In the genomic region with DNA sequence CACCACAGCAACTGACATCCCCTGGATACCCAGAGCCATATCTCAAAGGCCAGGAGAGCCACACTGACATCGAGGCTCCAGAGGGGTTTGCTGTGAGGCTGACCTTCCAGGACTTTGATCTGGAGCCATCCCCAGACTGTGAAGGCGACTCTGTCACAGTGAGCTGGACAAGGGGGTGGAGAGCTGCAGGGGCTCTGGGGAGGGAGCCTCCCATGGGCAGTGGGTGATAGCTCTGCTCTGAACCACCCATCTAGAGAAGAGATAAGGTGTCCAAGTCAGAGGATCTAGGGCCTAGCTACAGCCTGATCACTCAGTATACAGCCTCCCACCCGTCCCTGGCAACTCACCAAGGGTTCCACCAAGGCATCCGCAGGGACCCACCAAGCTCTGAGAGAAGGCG, we compare ENCODE assay signal across 12 mouse cellular contexts. TPM values are rescaled to one million over a fixed set of nuclear protein-coding genes. Genes with fewer than 3 reads are reported as not detected.
A peak's percentile ranks its signal among the peaks of the same experiment; 100 is the strongest.
DNase-seq lines count a peak whose midpoint lies in the region; ATAC-seq and TF ChIP-seq lines count a peak whose summit lies in the region.
"Had no signal": no experiment of that assay in that cellular context is flagged by ENCODE, and none has a peak within 500 bp of the region (broad histone marks: within the 10 kb centered on the region; RNA-seq: fewer than 3 reads in every experiment).

No protein-coding gene starts in this region.

- H3K4me1 ChIP-seq in intestine, embryonic 15.5 days (replicated peaks), result peaks cover 6% of the 10 kb centered on the region; the same call in 1 of the 2 replicates
- H3K4me1 ChIP-seq in intestine, postnatal 0 days (replicated peaks; ENCODE audit: control insufficient read depth, insufficient read depth, low read length), result 0 out of 2 replicates have a peak, but pooled peaks cover 4% of the 10 kb centered on the region
- peaks cover 16% of the 10 kb centered on the region for H3K4me1 ChIP-seq in E14TG2a.4 (replicated peaks; ENCODE audit: low read depth, low read length)
- H3K4me1 ChIP-seq in thymus, adult 2 months (replicated peaks; ENCODE audit: control insufficient read depth, insufficient read depth, low read length), result peaks cover 7% of the 10 kb centered on the region
- no peaks in the 10 kb centered on the region for H3K4me1 ChIP-seq in midbrain, embryonic 10.5 days
- H3K4me1 ChIP-seq: midbrain, embryonic 13.5 days; neural tube, embryonic 15.5 days had no signal

- H3K27me3 ChIP-seq in intestine, embryonic 15.5 days (replicated peaks), result no peaks in the 10 kb centered on the region
- no peaks in the 10 kb centered on the region for H3K27me3 ChIP-seq in intestine, postnatal 0 days (replicated peaks; ENCODE audit: control insufficient read depth, insufficient read depth, low read length)
- no peaks in the 10 kb centered on the region; the same call in 1 of the 2 replicates for H3K27me3 ChIP-seq in E14TG2a.4 (ENCODE audit: insufficient read depth, low read length)
- no peaks in the 10 kb centered on the region for H3K27me3 ChIP-seq in thymus, adult 2 months (ENCODE audit: control insufficient read depth, insufficient read depth, low read length)
- H3K27me3 ChIP-seq in midbrain, embryonic 10.5 days (ENCODE audit: low read depth, poor library complexity, severe bottlenecking), result no peaks in the 10 kb centered on the region
- H3K27me3 ChIP-seq: midbrain, embryonic 13.5 days; neural tube, embryonic 15.5 days had no signal

- 0 out of 2 replicates have a peak, but pooled peaks have one; percentile 4 for ATAC-seq in intestine, embryonic 15.5 days
- no peak for ATAC-seq in intestine, postnatal 0 days
- no peak for ATAC-seq in granulocyte monocyte progenitor cell, adult 5-6 weeks (replicated peaks; ENCODE audit: poor library complexity, severe bottlenecking)

- H3K4me3 ChIP-seq in intestine, embryonic 15.5 days (replicated peaks), result no peak overlapping the region
- H3K4me3 ChIP-seq in intestine, postnatal 0 days (ENCODE audit: low read depth, low read length), result no peak overlapping the region
- peak overlapping the region; percentile 37 for H3K4me3 ChIP-seq in E14TG2a.4 (replicated peaks; ENCODE audit: low read length)
- H3K4me3 ChIP-seq in thymus, adult 2 months (ENCODE audit: control insufficient read depth, insufficient read depth, low read length), result no peak overlapping the region
- H3K4me3 ChIP-seq in midbrain, embryonic 10.5 days, result no peak overlapping the region
- H3K4me3 ChIP-seq: midbrain, embryonic 13.5 days; neural tube, embryonic 15.5 days had no signal

- H3K4me2 ChIP-seq in intestine, embryonic 15.5 days (replicated peaks), result no peak overlapping the region
- no peak overlapping the region for H3K4me2 ChIP-seq in intestine, postnatal 0 days (replicated peaks; ENCODE audit: low read depth)
- H3K4me2 ChIP-seq: midbrain, embryonic 13.5 days; neural tube, embryonic 15.5 days had no signal

- H3K9ac ChIP-seq in intestine, embryonic 15.5 days, result no peak overlapping the region
- no peak overlapping the region for H3K9ac ChIP-seq in intestine, postnatal 0 days (ENCODE audit: low read depth, low read length)
- H3K9ac ChIP-seq: midbrain, embryonic 13.5 days; neural tube, embryonic 15.5 days had no signal

- no peak for TF ChIP-seq CTCF in intestine, postnatal 0 days (IDR thresholded peaks at IDR 0.05; ENCODE audit: low read depth)
- no peak for TF ChIP-seq CTCF in E14TG2a.4 (conservative IDR thresholded peaks at IDR 0.05; ENCODE audit: low read length)
- TF ChIP-seq CTCF in thymus, adult 2 months (IDR thresholded peaks at IDR 0.05; ENCODE audit: borderline replicate concordance, control insufficient read depth, extremely low read depth, insufficient read depth, low read length, poor library complexity), result no peak

- H3K36me3 ChIP-seq in intestine, embryonic 15.5 days, result no peaks in the 10 kb centered on the region
- no peaks in the 10 kb centered on the region for H3K36me3 ChIP-seq in intestine, postnatal 0 days (ENCODE audit: control insufficient read depth, insufficient read depth)
- H3K36me3 ChIP-seq in E14TG2a.4 (ENCODE audit: insufficient read depth, low read length), result no peaks in the 10 kb centered on the region
- no peaks in the 10 kb centered on the region for H3K36me3 ChIP-seq in thymus, adult 2 months (ENCODE audit: control insufficient read depth, insufficient read depth, low read length)
- H3K36me3 ChIP-seq in midbrain, embryonic 10.5 days, result no peaks in the 10 kb centered on the region
- H3K36me3 ChIP-seq: midbrain, embryonic 13.5 days; neural tube, embryonic 15.5 days had no signal

- no peak for TF ChIP-seq POLR2A in thymus, adult 2 months (IDR thresholded peaks at IDR 0.05; ENCODE audit: control insufficient read depth, extremely low read depth, insufficient read depth, low read length, poor library complexity)

- no peaks in the 10 kb centered on the region for H3K9me3 ChIP-seq in intestine, embryonic 15.5 days
- H3K9me3 ChIP-seq in intestine, postnatal 0 days (ENCODE audit: control insufficient read depth), result no peaks in the 10 kb centered on the region
- no peaks in the 10 kb centered on the region for H3K9me3 ChIP-seq in E14TG2a.4 (ENCODE audit: low read length)
- 0 out of 2 replicates have a peak, but pooled peaks cover 6% of the 10 kb centered on the region for H3K9me3 ChIP-seq in midbrain, embryonic 10.5 days (replicated peaks)
- H3K9me3 ChIP-seq: midbrain, embryonic 13.5 days; neural tube, embryonic 15.5 days had no signal

- no peak overlapping the region for H3K27ac ChIP-seq in intestine, embryonic 15.5 days
- no peak overlapping the region for H3K27ac ChIP-seq in intestine, postnatal 0 days (ENCODE audit: low read depth, low read length)
- H3K27ac ChIP-seq in thymus, adult 2 months (ENCODE audit: control insufficient read depth, insufficient read depth, low read length), result no peak overlapping the region
- no peak overlapping the region for H3K27ac ChIP-seq in midbrain, embryonic 10.5 days (replicated peaks)
- H3K27ac ChIP-seq: midbrain, embryonic 13.5 days; neural tube, embryonic 15.5 days had no signal

- 71% methylated on average over 5 of the region's 5 CpGs for WGBS in intestine, embryonic 15.5 days
- WGBS in intestine, postnatal 0 days, result 69% methylated on average over 5 of the region's 5 CpGs
- 92% methylated on average over 5 of the region's 5 CpGs for WGBS in thymus, adult 2 months
- 84% methylated on average over 5 of the region's 5 CpGs for WGBS in midbrain, embryonic 10.5 days

- DNase-seq in adrenal gland, postnatal 10 days, result peak; percentile 60
- peak; percentile 36 for DNase-seq in liver
- no peak for DNase-seq in thymus, adult 2 months
- DNase-seq in midbrain, embryonic 10.5 days (ENCODE audit: low spot score), result no peak
- DNase-seq: cerebellum, postnatal 14 days; thymus, postnatal 4 days had no signal

RNA-seq across cellular contexts. Expression of a gene that starts 1.0 kb away (rescaled TPM):
- polyA plus RNA-seq in intestine, embryonic 15.5 days (2015; fragmentation: Nextera tagmentation; extraction: Ambion mirVana), result 2.3 and 2.5 TPM in 2 replicates
- 1.9 TPM in 2 replicates for polyA plus RNA-seq in intestine, postnatal 0 days (2015; fragmentation: Nextera tagmentation; extraction: Ambion mirVana)
- 10 to 100 TPM; 16.0 to 21.7 TPM for total RNA-seq in adrenal gland, postnatal 10 days (2021)
- total RNA-seq in granulocyte monocyte progenitor cell, adult 5-6 weeks (2014; fragmentation: Nextera tagmentation), result 6.8 and 7.0 TPM in 2 replicates
- total RNA-seq in granulocyte monocyte progenitor cell, adult 5-6 weeks (2017), result 5.9 and 8.6 TPM in 2 replicates
- polyA plus RNA-seq in thymus, adult 2 months (2012; rRNA removed), result 1.2 and 1.5 TPM in 2 replicates
- polyA plus RNA-seq in midbrain, embryonic 10.5 days (2016; fragmentation: Nextera tagmentation; extraction: Ambion mirVana), result 0.14 and 0.28 TPM in 2 replicates

RNA-seq across cellular contexts. Expression of a gene that starts 18.3 kb away (rescaled TPM):
- polyA plus RNA-seq in intestine, embryonic 15.5 days (2015; fragmentation: Nextera tagmentation; extraction: Ambion mirVana), result 3.6 and 4.0 TPM in 2 replicates
- 6.9 and 7.5 TPM in 2 replicates for polyA plus RNA-seq in intestine, postnatal 0 days (2015; fragmentation: Nextera tagmentation; extraction: Ambion mirVana)
- total RNA-seq in adrenal gland, postnatal 10 days (2021), result 10 to 100 TPM; 40.4 to 51.1 TPM
- total RNA-seq in granulocyte monocyte progenitor cell, adult 5-6 weeks (2014; fragmentation: Nextera tagmentation), result 3.5 and 7.7 TPM in 2 replicates
- 4.9 and 5.5 TPM in 2 replicates for total RNA-seq in granulocyte monocyte progenitor cell, adult 5-6 weeks (2017)
- polyA plus RNA-seq in thymus, adult 2 months (2012; rRNA removed), result 9.9 and 11.3 TPM in 2 replicates
- polyA plus RNA-seq in midbrain, embryonic 10.5 days (2016; fragmentation: Nextera tagmentation; extraction: Ambion mirVana), result 0.06 and 0.12 TPM in 2 replicates

RNA-seq across cellular contexts. Expression of a gene that starts 29.3 kb away (rescaled TPM):
- 4.7 and 5.4 TPM in 2 replicates for polyA plus RNA-seq in intestine, embryonic 15.5 days (2015; fragmentation: Nextera tagmentation; extraction: Ambion mirVana)
- polyA plus RNA-seq in intestine, postnatal 0 days (2015; fragmentation: Nextera tagmentation; extraction: Ambion mirVana), result 2.7 and 3.4 TPM in 2 replicates
- total RNA-seq in adrenal gland, postnatal 10 days (2021), result 10 to 100 TPM; 78.7 to 79.4 TPM
- total RNA-seq in granulocyte monocyte progenitor cell, adult 5-6 weeks (2014; fragmentation: Nextera tagmentation), result 7.5 and 17.8 TPM in 2 replicates
- 8.6 and 11.6 TPM in 2 replicates for total RNA-seq in granulocyte monocyte progenitor cell, adult 5-6 weeks (2017)
- polyA plus RNA-seq in thymus, adult 2 months (2012; rRNA removed), result 9.0 and 16.6 TPM in 2 replicates
- 8.4 and 15.2 TPM in 2 replicates for polyA plus RNA-seq in midbrain, embryonic 10.5 days (2016; fragmentation: Nextera tagmentation; extraction: Ambion mirVana)

RNA-seq across cellular contexts. Expression of a gene that starts 48.3 kb away (rescaled TPM):
- polyA plus RNA-seq in intestine, embryonic 15.5 days (2015; fragmentation: Nextera tagmentation; extraction: Ambion mirVana), result 5.4 and 5.8 TPM in 2 replicates
- polyA plus RNA-seq in intestine, postnatal 0 days (2015; fragmentation: Nextera tagmentation; extraction: Ambion mirVana), result 9.1 and 10.4 TPM in 2 replicates
- 100 to 1,000 TPM in 1 of 2 experiments, 10 to 100 TPM in 1; 76.9 to 105 TPM for total RNA-seq in adrenal gland, postnatal 10 days (2021)
- total RNA-seq in granulocyte monocyte progenitor cell, adult 5-6 weeks (2014; fragmentation: Nextera tagmentation), result not detected in 2 replicates
- 0.13 TPM in 1 of 2 replicates, not detected in the other for total RNA-seq in granulocyte monocyte progenitor cell, adult 5-6 weeks (2017)
- polyA plus RNA-seq in thymus, adult 2 months (2012; rRNA removed), result 17.3 and 26.8 TPM in 2 replicates
- polyA plus RNA-seq in midbrain, embryonic 10.5 days (2016; fragmentation: Nextera tagmentation; extraction: Ambion mirVana), result 0.17 and 0.37 TPM in 2 replicates

Comparison
In these comparisons a context has a peak if more than half of its experiments do, and no peak if none do; other contexts are left out.
1. DNase-seq: peak in adrenal gland, postnatal 10 days (single experiment) and liver (single experiment); none in thymus, adult 2 months (single experiment) and midbrain, embryonic 10.5 days (single experiment).